Mouse (Mus musculus): Measurements from ENCODE around the gene Me1. TPM values are rescaled to one million over a fixed set of nuclear protein-coding genes. Genes with fewer than 3 reads are reported as not detected.

The Me1 gene
- polyA plus RNA-seq, 1 experiment: 33.6 TPM

- Histone ChIP-seq H3K4me2 (ENCODE audit: low read depth) (no peak overlapping the region), H3K79me2 (ENCODE audit: control insufficient read depth, insufficient read depth) (peaks cover 53% of the 10 kb centered on the region), H3ac (ENCODE audit: control insufficient read depth, insufficient read length) (no peak overlapping the region), H3K27me3 (ENCODE audit: control insufficient read depth, insufficient read depth, insufficient read length) (no peaks in the 10 kb centered on the region), H3K4me3 (no peak overlapping the region), H3K36me3 (ENCODE audit: control insufficient read depth, insufficient read depth) (no peaks in the 10 kb centered on the region)
- TF ChIP-seq POLR2A (IDR thresholded peaks at IDR 0.05; ENCODE audit: insufficient read length, low read depth) (no peak), MYOD1 (IDR thresholded peaks at IDR 0.05; ENCODE audit: control insufficient read depth in 1 of 3, insufficient read length in 2 of 3, low read depth in 2 of 3) (no peak), CEBPB (IDR thresholded peaks at IDR 0.05; ENCODE audit: insufficient read depth, poor library complexity, severe bottlenecking) (no peak), TCF3 (IDR thresholded peaks at IDR 0.05; ENCODE audit: insufficient read length, low read depth) (no peak), USF1 (IDR thresholded peaks at IDR 0.05; ENCODE audit: low read depth) (no peak), E2F4 (IDR thresholded peaks at IDR 0.05; ENCODE audit: insufficient read depth) (no peak), SRF (IDR thresholded peaks at IDR 0.05; ENCODE audit: control insufficient read depth, insufficient read length, low read depth) (no peak)
These were observed 12.9 kb downstream of the Me1 start for GRCm38 (mm10) chr9:86682844-86683243.

DNA sequence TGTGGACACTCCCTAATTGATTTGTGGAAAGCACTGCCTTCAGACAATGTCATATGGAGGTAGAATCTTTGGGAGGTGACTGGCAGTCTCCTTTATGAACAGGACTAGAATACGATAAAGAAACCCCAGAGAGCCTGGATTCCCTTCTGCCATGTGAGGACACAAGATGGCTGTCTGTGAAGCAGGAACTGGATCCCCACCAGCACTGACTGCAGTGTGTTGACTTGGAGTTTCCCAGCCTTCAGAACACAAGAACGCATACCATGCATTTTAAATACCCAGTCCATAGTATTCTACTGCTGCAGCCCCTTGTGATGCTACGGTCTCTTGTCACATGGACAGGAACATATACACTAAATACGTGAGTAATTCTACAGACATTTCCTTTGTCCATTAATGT is 13.5 kb downstream of the Me1 start:
- Histone ChIP-seq H3K4me2 (ENCODE audit: low read depth) (no peak overlapping the region), H3K36me3 (ENCODE audit: control insufficient read depth, insufficient read depth) (no peaks in the 10 kb centered on the region), H3K79me2 (ENCODE audit: control insufficient read depth, insufficient read depth) (peaks cover 53% of the 10 kb centered on the region), H3K27me3 (ENCODE audit: control insufficient read depth, insufficient read depth, insufficient read length) (no peaks in the 10 kb centered on the region), H3K4me3 (no peak overlapping the region), H3ac (ENCODE audit: control insufficient read depth, insufficient read length) (no peak overlapping the region)
- TF ChIP-seq TCF12 (IDR thresholded peaks at IDR 0.05; ENCODE audit: insufficient read depth, poor library complexity, severe bottlenecking): no peak
- TF ChIP-seq CEBPB (IDR thresholded peaks at IDR 0.05; ENCODE audit: insufficient read depth, poor library complexity, severe bottlenecking): no peak
- no peak for TF ChIP-seq POLR2A (IDR thresholded peaks at IDR 0.05; ENCODE audit: insufficient read length, low read depth)
- no peak for TF ChIP-seq SRF (IDR thresholded peaks at IDR 0.05; ENCODE audit: control insufficient read depth, insufficient read length, low read depth)
- no peak for TF ChIP-seq MAX (IDR thresholded peaks at IDR 0.05; ENCODE audit: low read depth)

- no peak for TF ChIP-seq CEBPB (IDR thresholded peaks at IDR 0.05; ENCODE audit: insufficient read depth, poor library complexity, severe bottlenecking)
- TF ChIP-seq E2F4 (IDR thresholded peaks at IDR 0.05; ENCODE audit: insufficient read depth): no peak
- TF ChIP-seq TCF12 (IDR thresholded peaks at IDR 0.05; ENCODE audit: insufficient read depth, poor library complexity, severe bottlenecking): no peak
- TF ChIP-seq SRF (IDR thresholded peaks at IDR 0.05; ENCODE audit: control insufficient read depth, insufficient read length, low read depth): no peak
- no peak for TF ChIP-seq USF1 (IDR thresholded peaks at IDR 0.05; ENCODE audit: low read depth)
- TF ChIP-seq POLR2AphosphoS2 (IDR thresholded peaks at IDR 0.05; ENCODE audit: insufficient read length, low read depth): no peak
- TF ChIP-seq MYOD1 (IDR thresholded peaks at IDR 0.05; ENCODE audit: control insufficient read depth in 1 of 3, insufficient read length in 2 of 3, low read depth in 2 of 3): no peak
- no peak for TF ChIP-seq TCF3 (IDR thresholded peaks at IDR 0.05; ENCODE audit: insufficient read length, low read depth)
- no peak for TF ChIP-seq MAX (IDR thresholded peaks at IDR 0.05; ENCODE audit: low read depth)
- TF ChIP-seq REST (IDR thresholded peaks at IDR 0.05; ENCODE audit: insufficient read depth, insufficient read length): no peak
- TF ChIP-seq POLR2A (IDR thresholded peaks at IDR 0.05; ENCODE audit: insufficient read length, low read depth): no peak
- TF ChIP-seq MYOG (IDR thresholded peaks at IDR 0.05; ENCODE audit: control insufficient read depth in 1 of 3, insufficient read depth in 1 of 3, insufficient read length in 2 of 3, low read depth in 2 of 3): no peak
- H3K4me3 ChIP-seq: no peak overlapping the region
These were observed 15.3 kb downstream of the Me1 start for GRCm38 (mm10) chr9:86680431-86680830.

GRCm38 (mm10) chr9:86679843-86680417 is 15.8 kb downstream of the Me1 start:
- Histone ChIP-seq H3K4me2 (ENCODE audit: low read depth) (no peak overlapping the region), H3K4me3 (no peak overlapping the region), H3K79me2 (ENCODE audit: control insufficient read depth, insufficient read depth) (peaks cover 35% of the 10 kb centered on the region), H3K36me3 (ENCODE audit: control insufficient read depth, insufficient read depth) (no peaks in the 10 kb centered on the region), H3ac (ENCODE audit: control insufficient read depth, insufficient read length) (no peak overlapping the region), H3K27me3 (ENCODE audit: control insufficient read depth, insufficient read depth, insufficient read length) (no peaks in the 10 kb centered on the region)
- no peak for TF ChIP-seq MAX (IDR thresholded peaks at IDR 0.05; ENCODE audit: low read depth)
- no peak for TF ChIP-seq SRF (IDR thresholded peaks at IDR 0.05; ENCODE audit: control insufficient read depth, insufficient read length, low read depth)
- TF ChIP-seq TCF3 (IDR thresholded peaks at IDR 0.05; ENCODE audit: insufficient read length, low read depth): no peak
- TF ChIP-seq REST (IDR thresholded peaks at IDR 0.05; ENCODE audit: insufficient read depth, insufficient read length): no peak
- TF ChIP-seq USF1 (IDR thresholded peaks at IDR 0.05; ENCODE audit: low read depth): no peak
- TF ChIP-seq MYOG (IDR thresholded peaks at IDR 0.05; ENCODE audit: control insufficient read depth in 1 of 3, insufficient read depth in 1 of 3, insufficient read length in 2 of 3, low read depth in 2 of 3): no peak
- no peak for TF ChIP-seq CEBPB (IDR thresholded peaks at IDR 0.05; ENCODE audit: insufficient read depth, poor library complexity, severe bottlenecking)
- no peak for TF ChIP-seq MYOD1 (IDR thresholded peaks at IDR 0.05; ENCODE audit: control insufficient read depth in 1 of 3, insufficient read length in 2 of 3, low read depth in 2 of 3)
- TF ChIP-seq POLR2AphosphoS2 (IDR thresholded peaks at IDR 0.05; ENCODE audit: insufficient read length, low read depth): no peak
- TF ChIP-seq TCF12 (IDR thresholded peaks at IDR 0.05; ENCODE audit: insufficient read depth, poor library complexity, severe bottlenecking): no peak
- TF ChIP-seq E2F4 (IDR thresholded peaks at IDR 0.05; ENCODE audit: insufficient read depth): no peak
- TF ChIP-seq POLR2A (IDR thresholded peaks at IDR 0.05; ENCODE audit: insufficient read length, low read depth): no peak

More at GRCm38 (mm10) chr9:86680431-86680830, 15.3 kb downstream of the Me1 start:
- no peaks in the 10 kb centered on the region for H3K27me3 ChIP-seq (ENCODE audit: control insufficient read depth, insufficient read depth, insufficient read length)
- H3K4me2 ChIP-seq (ENCODE audit: low read depth): no peak overlapping the region
- no peaks in the 10 kb centered on the region for H3K36me3 ChIP-seq (ENCODE audit: control insufficient read depth, insufficient read depth)
- H3ac ChIP-seq (ENCODE audit: control insufficient read depth, insufficient read length): no peak overlapping the region
- H3K79me2 ChIP-seq (ENCODE audit: control insufficient read depth, insufficient read depth): peaks cover 40% of the 10 kb centered on the region

- no peak overlapping the region for H3ac ChIP-seq (ENCODE audit: control insufficient read depth, insufficient read length)
- H3K36me3 ChIP-seq (ENCODE audit: control insufficient read depth, insufficient read depth): no peaks in the 10 kb centered on the region
- H3K27me3 ChIP-seq (ENCODE audit: control insufficient read depth, insufficient read depth, insufficient read length): no peaks in the 10 kb centered on the region
- TF ChIP-seq POLR2A (IDR thresholded peaks at IDR 0.05; ENCODE audit: insufficient read length, low read depth) (no peak), REST (IDR thresholded peaks at IDR 0.05; ENCODE audit: insufficient read depth, insufficient read length) (no peak), CEBPB (IDR thresholded peaks at IDR 0.05; ENCODE audit: insufficient read depth, poor library complexity, severe bottlenecking) (no peak), MYOG (IDR thresholded peaks at IDR 0.05; ENCODE audit: control insufficient read depth in 1 of 3, insufficient read depth in 1 of 3, insufficient read length in 2 of 3, low read depth in 2 of 3) (no peak), E2F4 (IDR thresholded peaks at IDR 0.05; ENCODE audit: insufficient read depth) (no peak), SRF (IDR thresholded peaks at IDR 0.05; ENCODE audit: control insufficient read depth, insufficient read length, low read depth) (no peak)
- H3K4me2 ChIP-seq (ENCODE audit: low read depth): no peak overlapping the region
- H3K4me3 ChIP-seq: no peak overlapping the region
- H3K79me2 ChIP-seq (ENCODE audit: control insufficient read depth, insufficient read depth): peaks cover 10% of the 10 kb centered on the region
These were observed 19.5 kb downstream of the Me1 start for GRCm38 (mm10) chr9:86676246-86676645.

Measured in myocyte (in vitro differentiated cells).